Comparison of ENCODE assay signal across 4 mouse cellular contexts in the genomic region with DNA sequence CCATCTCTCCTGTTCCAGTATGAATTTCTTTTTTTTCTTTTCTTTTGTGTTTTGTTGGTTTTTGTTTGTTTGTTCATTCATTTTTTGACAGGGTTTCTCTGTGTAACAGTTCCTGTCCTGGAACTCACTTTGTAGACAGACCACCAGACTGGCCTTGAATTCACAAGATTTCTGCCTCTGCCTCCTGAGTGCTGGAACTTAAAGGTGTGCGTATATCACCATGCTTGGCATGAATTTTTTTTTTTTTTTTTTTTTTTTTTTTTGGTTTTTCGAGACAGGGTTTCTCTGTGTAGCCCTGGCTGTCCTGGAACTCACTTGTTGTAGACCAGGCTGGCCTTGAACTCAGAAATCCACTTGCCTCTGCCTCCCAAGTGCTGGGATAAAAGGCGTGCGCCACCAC. TPM values are rescaled to one million over a fixed set of nuclear protein-coding genes. Genes with fewer than 3 reads are reported as not detected.
DNase-seq lines count a peak whose midpoint lies in the region; TF ChIP-seq lines count a peak whose summit lies in the region.
"Not testable (repeated sequence)": the region's sequence is repeated elsewhere in the genome, so short reads cannot be mapped to it uniquely, and the experiment has no call there.

No protein-coding gene starts in this region.

- TF ChIP-seq RAD21 in MEL (IDR thresholded peaks at IDR 0.05; ENCODE audit: low read depth, low read length): not testable (repeated sequence)

- not testable (repeated sequence) for TF ChIP-seq CTCF in MEL (IDR thresholded peaks at IDR 0.05 in 2 of 3, conservative IDR thresholded peaks at IDR 0.05 in 1 of 3; ENCODE audit: control insufficient read depth in 1 of 3, insufficient read depth in 1 of 3, low read depth in 2 of 3, low read length in 3 of 3, poor library complexity in 1 of 3, severe bottlenecking in 1 of 3); gastrocnemius, adult 2 months (IDR thresholded peaks at IDR 0.05)

- not testable (repeated sequence) for TF ChIP-seq POLR2A in MEL (IDR thresholded peaks at IDR 0.05; ENCODE audit: control insufficient read depth in 1 of 2, insufficient read depth in 1 of 2, low read depth in 1 of 2, low read length in 2 of 2, poor library complexity in 1 of 2)

- intact Hi-C loops in gastrocnemius, adult 2 months (cut with DNase I): not testable (repeated sequence)

- not testable (repeated sequence) for DNase-seq in ES-E14 (ENCODE audit: low read depth, low spot score); MEL (ENCODE audit: low read depth, low spot score); gastrocnemius, adult 2 months

- not testable (repeated sequence) for H3K4me1 ChIP-seq in ES-E14 (ENCODE audit: control insufficient read depth in 2 of 2, insufficient read depth in 2 of 2, low read length in 2 of 2, poor library complexity in 1 of 2)
- H3K4me1 ChIP-seq in MEL (ENCODE audit: control insufficient read depth in 1 of 2, insufficient read depth in 2 of 2, low read length in 2 of 2): peaks cover 6 to 11% of the 10 kb centered on the region in 2 experiments
- H3K4me1 ChIP-seq in brown adipose tissue, adult 24 weeks (ENCODE audit: control insufficient read depth, insufficient read depth, insufficient read length, low read length): peaks cover 11% of the 10 kb centered on the region

- not testable (repeated sequence) for H3K9ac ChIP-seq in ES-E14 (ENCODE audit: insufficient read depth, low read depth, low read length, poor library complexity, severe bottlenecking); MEL (ENCODE audit: control insufficient read depth, low read depth, low read length, poor library complexity, severe bottlenecking)

- H3K9me3 ChIP-seq in ES-E14 (ENCODE audit: control insufficient read depth, insufficient read depth, low read depth, low read length); MEL (replicated peaks; ENCODE audit: insufficient read depth, low read length): not testable (repeated sequence)

- H3K4me3 ChIP-seq in ES-E14 (ENCODE audit: insufficient read depth in 1 of 2, low read depth in 1 of 2, low read length in 2 of 2, poor library complexity in 1 of 2, severe bottlenecking in 1 of 2); MEL (ENCODE audit: control insufficient read depth in 1 of 2, insufficient read depth in 1 of 2, low read depth in 2 of 2, low read length in 2 of 2); brown adipose tissue, adult 24 weeks (ENCODE audit: insufficient read depth, low read depth, low read length); gastrocnemius, adult 2 months: not testable (repeated sequence)

- in situ Hi-C loops in ES-E14 (cut with MboI; ENCODE audit: low sequenced_read_pairs in 2 of 2, unreplicated experiment in 2 of 2): not testable (repeated sequence)

- H3K36me3 ChIP-seq in ES-E14 (ENCODE audit: control insufficient read depth, insufficient read depth, low read length, poor library complexity, severe bottlenecking): not testable (repeated sequence)
- H3K36me3 ChIP-seq in MEL (ENCODE audit: control insufficient read depth in 1 of 2, insufficient read depth in 2 of 2, low read length in 2 of 2): peaks cover 2 to 28% of the 10 kb centered on the region in 2 experiments; a peak in 2 of 4 replicates

- peaks cover 27% of the 10 kb centered on the region for H3K79me2 ChIP-seq in MEL (ENCODE audit: control insufficient read depth, insufficient read depth, low read length, poor library complexity)

- H3K27ac ChIP-seq in ES-E14 (ENCODE audit: insufficient read depth, low read depth, low read length, poor library complexity, severe bottlenecking); MEL (ENCODE audit: control insufficient read depth, low read depth, low read length): not testable (repeated sequence)
- peak overlapping the region; percentile 81; the same call in 1 of the 2 replicates for H3K27ac ChIP-seq in brown adipose tissue, adult 24 weeks (replicated peaks; ENCODE audit: low read depth, low read length)
- peak overlapping the region; percentile 59 for H3K27ac ChIP-seq in gastrocnemius, adult 2 months

- H3K27me3 ChIP-seq in MEL (ENCODE audit: control insufficient read depth in 1 of 2, insufficient read depth in 2 of 2, low read length in 2 of 2): not testable (repeated sequence)

- not testable (repeated sequence) for TF ChIP-seq EP300 in MEL (IDR thresholded peaks at IDR 0.05; ENCODE audit: low read depth in 1 of 2, low read length in 2 of 2)

TF ChIP-seq in ES-E14, 5 proteins besides CTCF, POLR2A, EP300 and RAD21:
- peak; percentile 86; the same call in 1 of the 2 replicates for TF ChIP-seq ZNF384 (IDR thresholded peaks at IDR 0.05; ENCODE audit: low read depth, low read length)
TF ChIP-seq in ES-E14: peak in this region for 1; not testable (repeated sequence) for 4.

TF ChIP-seq in MEL, 35 proteins besides CTCF, POLR2A, EP300 and RAD21:
- TF ChIP-seq ZNF384 (IDR thresholded peaks at IDR 0.05; ENCODE audit: low read depth, low read length): peak; percentile 59; the same call in 1 of the 2 replicates
TF ChIP-seq in MEL: peak in this region for 1; not testable (repeated sequence) for 34.

RNA-seq across cellular contexts. Expression of a gene that starts 21.5 kb away (rescaled TPM):
- 25.6 and 26.7 TPM in 2 replicates for total RNA-seq in ES-E14 (2012; rRNA removed)
- total RNA-seq in MEL (2012; rRNA removed): 19.0 and 19.3 TPM in 2 replicates
- polyA plus RNA-seq in MEL (2012; ENCODE audit: insufficient read depth in 1 of 2, insufficient read length in 2 of 2, low read depth in 1 of 2, low replicate concordance in 2 of 2, missing spikeins in 1 of 2): 10 to 100 TPM; 18.3 to 26.9 TPM
- 23.9 and 24.3 TPM in 2 replicates for polyA plus RNA-seq in brown adipose tissue, adult 24 weeks (2012; ENCODE audit: insufficient read depth, insufficient read length, missing spikeins)
- 10 to 100 TPM; 35.1 to 39.7 TPM for total RNA-seq in gastrocnemius, adult 2 months (2021)

RNA-seq across cellular contexts. Expression of a gene that starts 34.3 kb away (rescaled TPM):
- 28.5 and 35.3 TPM in 2 replicates for total RNA-seq in ES-E14 (2012; rRNA removed)
- 11.4 and 15.9 TPM in 2 replicates for total RNA-seq in MEL (2012; rRNA removed)
- polyA plus RNA-seq in MEL (2012; ENCODE audit: insufficient read depth in 1 of 2, insufficient read length in 2 of 2, low read depth in 1 of 2, low replicate concordance in 2 of 2, missing spikeins in 1 of 2): 10 to 100 TPM in 1 of 2 experiments, not detected in 1; 36.1 TPM
- 13.4 and 16.2 TPM in 2 replicates for polyA plus RNA-seq in brown adipose tissue, adult 24 weeks (2012; ENCODE audit: insufficient read depth, insufficient read length, missing spikeins)
- 1 to 10 TPM; 8.4 to 8.8 TPM for total RNA-seq in gastrocnemius, adult 2 months (2021)

RNA-seq across cellular contexts. Expression of a gene that starts 40.3 kb away (rescaled TPM):
- total RNA-seq in ES-E14 (2012; rRNA removed) (129 and 159 TPM in 2 replicates), MEL (2012; rRNA removed) (58.4 and 59.3 TPM in 2 replicates)
- polyA plus RNA-seq in MEL (2012; ENCODE audit: insufficient read depth in 1 of 2, insufficient read length in 2 of 2, low read depth in 1 of 2, low replicate concordance in 2 of 2, missing spikeins in 1 of 2): 100 to 1,000 TPM; 125 to 515 TPM
- polyA plus RNA-seq in brown adipose tissue, adult 24 weeks (2012; ENCODE audit: insufficient read depth, insufficient read length, missing spikeins): 241 and 250 TPM in 2 replicates
- total RNA-seq in gastrocnemius, adult 2 months (2021): 100 to 1,000 TPM; 147 to 152 TPM

RNA-seq across cellular contexts. Expression of a gene that starts 56.0 kb away (rescaled TPM):
- 34.6 and 42.3 TPM in 2 replicates for total RNA-seq in ES-E14 (2012; rRNA removed)
- total RNA-seq in MEL (2012; rRNA removed): 19.3 and 20.2 TPM in 2 replicates
- polyA plus RNA-seq in MEL (2012; ENCODE audit: insufficient read depth in 1 of 2, insufficient read length in 2 of 2, low read depth in 1 of 2, low replicate concordance in 2 of 2, missing spikeins in 1 of 2): 10 to 100 TPM in 1 of 2 experiments, not detected in 1; 33.2 TPM
- 7.9 and 8.3 TPM in 2 replicates for polyA plus RNA-seq in brown adipose tissue, adult 24 weeks (2012; ENCODE audit: insufficient read depth, insufficient read length, missing spikeins)
- total RNA-seq in gastrocnemius, adult 2 months (2021): 10 to 100 TPM in 1 of 2 experiments, 1 to 10 TPM in 1; 6.9 to 10.4 TPM
